Mouse (Mus musculus) cerebellum, adult 2 months (tissue): ENCODE results near the gene Spsb3.

Source experiments
- CTCF ChIP-seq: fragments of 200-500 bp; IDR thresholded peaks from 2 replicates; pipeline ENCODE4 v1.5.1; 2011; ENCODE audit warnings: low read depth, mild to moderate bottlenecking, control low read depth, low read length, moderate library complexity, borderline replicate concordance; ENCODE audit not compliant: insufficient read depth
- POLR2A ChIP-seq: fragments of 200-500 bp; IDR thresholded peaks from 2 replicates; pipeline ENCODE4 v1.6.1; 2011; ENCODE audit warnings: low read length, control low read depth, borderline replicate concordance; ENCODE audit not compliant: insufficient read depth

DNA sequence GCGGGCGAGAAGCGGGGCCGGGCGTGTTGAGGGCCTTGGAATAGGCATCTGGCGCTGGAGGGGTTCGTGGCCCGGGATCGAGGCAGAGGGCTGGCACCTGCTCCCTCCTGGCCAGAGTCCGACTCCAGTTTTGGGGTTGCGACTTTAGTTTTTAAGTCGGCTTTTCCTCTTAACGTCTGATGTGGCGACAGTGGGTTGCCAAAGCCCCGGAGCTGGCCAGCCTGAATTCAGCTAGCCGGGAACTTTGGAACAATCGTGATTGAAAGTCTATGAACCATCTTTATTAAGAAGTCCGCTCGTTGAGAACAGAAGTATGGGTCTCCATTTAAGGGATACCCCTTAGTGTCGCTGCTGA, 35.7 kb upstream of the Spsb3 start:
- TF ChIP-seq CTCF (no peak), POLR2A (no peak)
